In genomic region chr12:3806271-3806684, GRCm38 (mm10) we compare ENCODE assay signal across 7 mouse cellular contexts. TPM values are rescaled to one million over a fixed set of nuclear protein-coding genes. Genes with fewer than 3 reads are reported as not detected.
DNase-seq lines count a peak whose midpoint lies in the region; ATAC-seq and TF ChIP-seq lines count a peak whose summit lies in the region.

No protein-coding gene starts in this region.

- intact Hi-C loops in gastrocnemius, adult 2 months (cut with DNase I), result loop anchor here (1.0 to 5.0 kb wide), 2 partner anchors 25 to 109 kb away; no protein-coding TSS in a partner anchor

- H3K27me3 ChIP-seq in hindbrain, embryonic 15.5 days, result no peaks in the 10 kb centered on the region
- no peaks in the 10 kb centered on the region for H3K27me3 ChIP-seq in limb, embryonic 15.5 days
- no peaks in the 10 kb centered on the region for H3K27me3 ChIP-seq in midbrain, embryonic 15.5 days (replicated peaks)
- no peaks in the 10 kb centered on the region for H3K27me3 ChIP-seq in spleen, adult 2 months (ENCODE audit: control insufficient read depth, insufficient read depth, low read length)

- peak overlapping the region; percentile 94 for H3K4me3 ChIP-seq in gastrocnemius, adult 2 months
- peak overlapping the region; percentile 88 for H3K4me3 ChIP-seq in hindbrain, embryonic 15.5 days
- H3K4me3 ChIP-seq in limb, embryonic 15.5 days, result peak overlapping the region; percentile 75
- peak overlapping the region; percentile 80 for H3K4me3 ChIP-seq in midbrain, embryonic 15.5 days
- H3K4me3 ChIP-seq in spleen, adult 2 months (ENCODE audit: extremely low read depth, insufficient read depth, insufficient read length), result peak overlapping the region; percentile 91

- DNase-seq in WW6 (ENCODE audit: low read depth, low spot score), result peak; percentile 57
- DNase-seq in cerebellum, adult 8-10 months, result peak; percentile 78
- DNase-seq in gastrocnemius, adult 2 months, result peak; percentile 94
- peak; percentile 63 to 82 for DNase-seq in spleen, adult 2 months (ENCODE audit: low read depth in 1 of 2, low spot score in 2 of 2)

- under 1% methylated on average over 31 of the region's 41 CpGs for WGBS in hindbrain, embryonic 15.5 days
- under 1% methylated on average over 31 of the region's 41 CpGs for WGBS in limb, embryonic 15.5 days
- under 1% methylated on average over 28 of the region's 41 CpGs for WGBS in midbrain, embryonic 15.5 days
- WGBS in spleen, adult 2 months, result under 1% methylated on average over 34 of the region's 41 CpGs

- H3K9me3 ChIP-seq in hindbrain, embryonic 15.5 days, result no peaks in the 10 kb centered on the region
- no peaks in the 10 kb centered on the region for H3K9me3 ChIP-seq in limb, embryonic 15.5 days
- no peaks in the 10 kb centered on the region for H3K9me3 ChIP-seq in midbrain, embryonic 15.5 days

- H3K4me1 ChIP-seq in hindbrain, embryonic 15.5 days (replicated peaks), result peaks cover 42% of the 10 kb centered on the region
- H3K4me1 ChIP-seq in limb, embryonic 15.5 days, result peaks cover 38% of the 10 kb centered on the region
- H3K4me1 ChIP-seq in midbrain, embryonic 15.5 days, result peaks cover 37% of the 10 kb centered on the region
- peaks cover 15% of the 10 kb centered on the region for H3K4me1 ChIP-seq in spleen, adult 2 months (ENCODE audit: control insufficient read depth, insufficient read depth, insufficient read length)

- no peak for TF ChIP-seq POLR2A in spleen, adult 2 months (IDR thresholded peaks at IDR 0.05; ENCODE audit: low read depth, low read length)

- no peaks in the 10 kb centered on the region for H3K36me3 ChIP-seq in hindbrain, embryonic 15.5 days
- H3K36me3 ChIP-seq in limb, embryonic 15.5 days, result no peaks in the 10 kb centered on the region
- H3K36me3 ChIP-seq in midbrain, embryonic 15.5 days (replicated peaks), result no peaks in the 10 kb centered on the region
- H3K36me3 ChIP-seq in spleen, adult 2 months (ENCODE audit: control insufficient read depth, insufficient read depth, low read length), result no peaks in the 10 kb centered on the region

- peak overlapping the region; percentile 96 for H3K27ac ChIP-seq in gastrocnemius, adult 2 months
- peak overlapping the region; percentile 95 for H3K27ac ChIP-seq in hindbrain, embryonic 15.5 days (replicated peaks)
- peak overlapping the region; percentile 95 for H3K27ac ChIP-seq in limb, embryonic 15.5 days
- peak overlapping the region; percentile 93 for H3K27ac ChIP-seq in midbrain, embryonic 15.5 days
- H3K27ac ChIP-seq in spleen, adult 2 months (ENCODE audit: insufficient read depth, low read length), result peak overlapping the region; percentile 66; the same call in 1 of the 2 replicates

- peak; percentile 76 for TF ChIP-seq CTCF in gastrocnemius, adult 2 months (IDR thresholded peaks at IDR 0.05)
- TF ChIP-seq CTCF in spleen, adult 2 months (IDR thresholded peaks at IDR 0.05; ENCODE audit: extremely low read depth, insufficient read depth, insufficient read length, insufficient replicate concordance), result peak; percentile 79; the same call in 1 of the 2 replicates

- peak overlapping the region; percentile 73 for H3K9ac ChIP-seq in hindbrain, embryonic 15.5 days
- H3K9ac ChIP-seq in limb, embryonic 15.5 days, result peak overlapping the region; percentile 78
- peak overlapping the region; percentile 93 for H3K9ac ChIP-seq in midbrain, embryonic 15.5 days

- peak overlapping the region; percentile 84 for H3K4me2 ChIP-seq in hindbrain, embryonic 15.5 days
- H3K4me2 ChIP-seq in limb, embryonic 15.5 days, result peak overlapping the region; percentile 74
- peak overlapping the region; percentile 73 for H3K4me2 ChIP-seq in midbrain, embryonic 15.5 days

- peak; percentile 80 for ATAC-seq in hindbrain, embryonic 15.5 days (ENCODE audit: low FRiP score, low read depth)
- peak; percentile 68 for ATAC-seq in limb, embryonic 15.5 days (ENCODE audit: insufficient number of reproducible peaks, low FRiP score, low TSS enrichment, low read depth)
- peak; percentile 86 for ATAC-seq in midbrain, embryonic 15.5 days (replicated peaks)

RNA-seq across cellular contexts. Expression of gene Dnmt3a, which starts 0.5 kb away (rescaled TPM):
- 10 to 100 TPM; 57.5 to 97.5 TPM for total RNA-seq in gastrocnemius, adult 2 months (2021)
- 109 and 144 TPM in 2 replicates for polyA plus RNA-seq in hindbrain, embryonic 15.5 days (2015; fragmentation: Nextera tagmentation; extraction: Ambion mirVana)
- 133 and 142 TPM in 2 replicates for polyA plus RNA-seq in limb, embryonic 15.5 days (2015; fragmentation: Nextera tagmentation; extraction: Ambion mirVana)
- polyA plus RNA-seq in midbrain, embryonic 15.5 days (2015; fragmentation: Nextera tagmentation; extraction: Ambion mirVana), result 144 and 152 TPM in 2 replicates
- polyA plus RNA-seq in spleen, adult 2 months (2012; rRNA removed), result 19.3 and 22.4 TPM in 2 replicates

Comparison
In these comparisons a context has a peak if more than half of its experiments do, and no peak if none do; other contexts are left out.
1. Peak in every context shown above with its lines: DNase-seq, ATAC-seq, H3K4me3 ChIP-seq and H3K27ac ChIP-seq.